ENCODE assay signal across 21 mouse cellular contexts in the genomic region with DNA sequence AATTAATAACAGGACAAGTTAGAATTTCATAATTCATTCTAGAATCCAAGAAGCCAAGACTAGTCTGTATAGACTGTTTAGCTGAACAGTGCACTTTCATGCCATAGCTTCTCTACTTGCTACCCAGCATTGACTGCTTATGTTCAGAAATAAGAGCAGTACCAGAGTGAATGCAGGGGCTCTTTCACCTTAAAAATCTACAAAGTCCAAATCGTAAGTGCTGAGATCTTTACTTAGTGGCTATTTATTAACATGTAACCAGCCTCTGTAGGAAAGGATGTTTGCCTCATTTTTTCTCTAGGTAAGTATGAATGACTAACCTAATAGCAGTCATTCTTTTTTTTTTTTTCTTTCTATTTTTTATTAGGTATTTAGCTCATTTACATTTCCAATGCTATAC.
"Had no signal": no experiment of that assay in that cellular context is flagged by ENCODE, and none has a peak within 500 bp of the region (broad histone marks: within the 10 kb centered on the region; RNA-seq: fewer than 3 reads in every experiment).

No protein-coding gene starts in this region.

- ATAC-seq: hindbrain, embryonic 16.5 days; midbrain, embryonic 13.5 days; midbrain, embryonic 16.5 days had no signal

- H3K36me3 ChIP-seq: hindbrain, embryonic 13.5 days; limb, embryonic 10.5 days; limb, embryonic 13.5 days; liver, embryonic 13.5 days; midbrain, embryonic 10.5 days; midbrain, embryonic 13.5 days; neural tube, embryonic 13.5 days had no signal

- H3K27me3 ChIP-seq: hindbrain, embryonic 13.5 days; limb, embryonic 13.5 days; liver, embryonic 13.5 days; megakaryocyte, embryonic 14.5 days; midbrain, embryonic 13.5 days; neural tube, embryonic 13.5 days had no signal

- H3K4me2 ChIP-seq: hindbrain, embryonic 13.5 days; limb, embryonic 13.5 days; liver, embryonic 13.5 days; midbrain, embryonic 13.5 days; neural tube, embryonic 13.5 days had no signal

- DNase-seq: kidney, adult 11 months; kidney, adult 8-10 months; kidney, postnatal 14 days; kidney, postnatal 4 days; layer of hippocampus, adult 9-11 months; liver, embryonic 13.5 days; lung, adult 18-20 months; retina, postnatal 1 day; right cerebral cortex, postnatal 25 days; spleen, adult 18-20 months; thymus, postnatal 25 days had no signal

- H3K27ac ChIP-seq: hindbrain, embryonic 13.5 days; limb, embryonic 10.5 days; limb, embryonic 13.5 days; liver, embryonic 13.5 days; midbrain, embryonic 10.5 days; midbrain, embryonic 13.5 days; neural tube, embryonic 13.5 days had no signal

- H3K4me3 ChIP-seq: hindbrain, embryonic 13.5 days; limb, embryonic 10.5 days; limb, embryonic 13.5 days; liver, embryonic 13.5 days; megakaryocyte, embryonic 14.5 days; midbrain, embryonic 10.5 days; midbrain, embryonic 13.5 days; myocyte; neural tube, embryonic 13.5 days had no signal

- H3K9ac ChIP-seq: hindbrain, embryonic 13.5 days; limb, embryonic 13.5 days; liver, embryonic 13.5 days; midbrain, embryonic 13.5 days; neural tube, embryonic 13.5 days had no signal

- H3K9me3 ChIP-seq: hindbrain, embryonic 13.5 days; limb, embryonic 10.5 days; limb, embryonic 13.5 days; liver, embryonic 13.5 days; midbrain, embryonic 10.5 days; midbrain, embryonic 13.5 days; neural tube, embryonic 13.5 days had no signal

- H3K4me1 ChIP-seq: hindbrain, embryonic 13.5 days; limb, embryonic 13.5 days; liver, embryonic 13.5 days; megakaryocyte, embryonic 14.5 days; midbrain, embryonic 10.5 days; midbrain, embryonic 13.5 days; neural tube, embryonic 13.5 days had no signal
